Mouse (Mus musculus) megakaryocyte, embryonic 14.5 days (primary cell): ENCODE measurements around the gene Mast4.

Experiments
- FLI1 ChIP-seq: IDR thresholded peaks from 2 replicates; pipeline ENCODE4 v1.6.1; 2012; ENCODE audit warnings: low read length, inconsistent platforms, mixed read lengths
- GATA1 ChIP-seq: IDR thresholded peaks from 3 replicates; pipeline ENCODE4 v1.6.1; 2012; ENCODE audit warnings: mixed read lengths, low read length, inconsistent platforms, borderline replicate concordance

DNA sequence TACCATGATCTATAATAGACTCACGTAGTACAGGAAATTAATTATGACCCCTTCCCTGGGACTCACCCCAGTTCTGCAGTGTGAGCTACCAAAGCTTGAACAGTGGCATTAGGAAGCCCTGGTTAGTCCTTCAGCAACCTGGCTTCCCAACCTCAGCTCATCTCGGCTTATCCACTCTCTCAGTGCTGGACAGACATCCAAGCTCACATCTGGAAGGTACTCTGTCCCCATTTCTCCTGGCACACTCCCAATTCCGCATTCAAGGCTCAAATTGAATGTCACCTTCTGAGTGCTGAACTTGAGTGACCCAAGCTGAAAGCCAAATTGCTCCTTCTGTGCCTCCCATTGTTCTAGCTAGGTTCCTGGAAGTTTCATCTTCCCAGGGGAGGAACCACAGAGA is 76.2 kb downstream of the Mast4 start:
- TF ChIP-seq GATA1 (no peak), FLI1 (no peak)
